In genomic region chr17:84155516-84156226, GRCm38 (mm10) we compare ENCODE assay signal across 12 mouse cellular contexts. TPM values are rescaled to one million over a fixed set of nuclear protein-coding genes. Genes with fewer than 3 reads are reported as not detected.
DNase-seq lines count a peak whose midpoint lies in the region; ATAC-seq and TF ChIP-seq lines count a peak whose summit lies in the region.
"Had no signal": no experiment of that assay in that cellular context is flagged by ENCODE, and none has a peak within 500 bp of the region (broad histone marks: within the 10 kb centered on the region; RNA-seq: fewer than 3 reads in every experiment).

No protein-coding gene starts in this region.

- DNase-seq in kidney, postnatal 25 days = peak; percentile 3 to 23
- DNase-seq in kidney, adult 9 months = no peak
- peak; percentile 9 for DNase-seq in thymus, adult 2 months
- no peak for DNase-seq in thymus, postnatal 0 days (ENCODE audit: low spot score)
- DNase-seq in ovary, adult 18-20 months (ENCODE audit: low spot score) = no peak
- DNase-seq: adrenal gland, adult 2 months; cerebellum, postnatal 10 days; right cerebral cortex, postnatal 14 days had no signal

- no peak for ATAC-seq in liver, embryonic 12.5 days
- ATAC-seq in hindbrain, embryonic 12.5 days (ENCODE audit: low FRiP score) = no peak

- no peak overlapping the region for H3K27ac ChIP-seq in thymus, adult 2 months (ENCODE audit: control insufficient read depth, insufficient read depth, low read length)
- peak overlapping the region; percentile 78 for H3K27ac ChIP-seq in liver, embryonic 12.5 days
- H3K27ac ChIP-seq in hindbrain, embryonic 12.5 days = no peak overlapping the region
- H3K27ac ChIP-seq: heart, adult 2 months; limb, embryonic 13.5 days had no signal

- peaks cover 65% of the 10 kb centered on the region for H3K4me1 ChIP-seq in thymus, adult 2 months (replicated peaks; ENCODE audit: control insufficient read depth, insufficient read depth, low read length)
- H3K4me1 ChIP-seq in liver, embryonic 12.5 days = peaks cover 96% of the 10 kb centered on the region
- H3K4me1 ChIP-seq in hindbrain, embryonic 12.5 days = 0 out of 2 replicates have a peak, but pooled peaks cover 4% of the 10 kb centered on the region

- TF ChIP-seq CTCF in thymus, adult 2 months (IDR thresholded peaks at IDR 0.05; ENCODE audit: borderline replicate concordance, control insufficient read depth, extremely low read depth, insufficient read depth, low read length, poor library complexity) = no peak

- 73% methylated on average over 8 of the region's 8 CpGs for WGBS in thymus, adult 2 months
- 61% methylated on average over 8 of the region's 8 CpGs for WGBS in liver, embryonic 12.5 days (ENCODE audit: insufficient replicate concordance)
- WGBS in hindbrain, embryonic 12.5 days = 83% methylated on average over 8 of the region's 8 CpGs

- no peak for TF ChIP-seq POLR2A in thymus, adult 2 months (IDR thresholded peaks at IDR 0.05; ENCODE audit: control insufficient read depth, extremely low read depth, insufficient read depth, low read length, poor library complexity)

- H3K9ac ChIP-seq in liver, embryonic 12.5 days = no peak overlapping the region
- no peak overlapping the region for H3K9ac ChIP-seq in hindbrain, embryonic 12.5 days
- H3K9ac ChIP-seq: limb, embryonic 13.5 days had no signal

- no peak overlapping the region for H3K4me3 ChIP-seq in thymus, adult 2 months (ENCODE audit: control insufficient read depth, insufficient read depth, low read length)
- H3K4me3 ChIP-seq in liver, embryonic 12.5 days = no peak overlapping the region
- no peak overlapping the region for H3K4me3 ChIP-seq in hindbrain, embryonic 12.5 days
- H3K4me3 ChIP-seq: heart, adult 2 months; limb, embryonic 13.5 days had no signal

- H3K9me3 ChIP-seq in liver, embryonic 12.5 days (replicated peaks) = no peaks in the 10 kb centered on the region
- no peaks in the 10 kb centered on the region for H3K9me3 ChIP-seq in hindbrain, embryonic 12.5 days (replicated peaks)
- H3K9me3 ChIP-seq: limb, embryonic 13.5 days had no signal

- H3K27me3 ChIP-seq in thymus, adult 2 months (ENCODE audit: control insufficient read depth, insufficient read depth, low read length) = no peaks in the 10 kb centered on the region
- no peaks in the 10 kb centered on the region for H3K27me3 ChIP-seq in liver, embryonic 12.5 days (replicated peaks)
- peaks cover 8% of the 10 kb centered on the region; the same call in 1 of the 2 replicates for H3K27me3 ChIP-seq in hindbrain, embryonic 12.5 days

- H3K36me3 ChIP-seq in thymus, adult 2 months (ENCODE audit: control insufficient read depth, insufficient read depth, low read length) = no peaks in the 10 kb centered on the region
- H3K36me3 ChIP-seq in liver, embryonic 12.5 days = no peaks in the 10 kb centered on the region
- H3K36me3 ChIP-seq in hindbrain, embryonic 12.5 days = no peaks in the 10 kb centered on the region
- H3K36me3 ChIP-seq: limb, embryonic 13.5 days had no signal

- no peak overlapping the region for H3K4me2 ChIP-seq in liver, embryonic 12.5 days
- no peak overlapping the region for H3K4me2 ChIP-seq in hindbrain, embryonic 12.5 days (replicated peaks)
- H3K4me2 ChIP-seq: limb, embryonic 13.5 days had no signal

RNA-seq across cellular contexts. Expression of gene Zfp36l2, which starts 32.1 kb away (rescaled TPM):
- polyA plus RNA-seq in thymus, adult 2 months (2012; rRNA removed) = 182 and 287 TPM in 2 replicates
- 28.4 and 35.1 TPM in 2 replicates for polyA plus RNA-seq in thymus, postnatal 0 days (2015; fragmentation: Nextera tagmentation; extraction: Ambion mirVana)
- 19.5 and 20.0 TPM in 2 replicates for polyA plus RNA-seq in liver, embryonic 12.5 days (2016; fragmentation: Nextera tagmentation; extraction: Ambion mirVana)
- 16.1 TPM in 2 replicates for polyA plus RNA-seq in hindbrain, embryonic 12.5 days (2016; fragmentation: Nextera tagmentation; extraction: Ambion mirVana)

Comparison
In these comparisons a context has a peak if more than half of its experiments do, and no peak if none do; other contexts are left out.
1. DNase-seq: peak in kidney, postnatal 25 days (2 of 2) and thymus, adult 2 months (single experiment); none in kidney, adult 9 months (single experiment), thymus, postnatal 0 days (single experiment) and ovary, adult 18-20 months (single experiment).